Mouse (Mus musculus) heart, adult 2 months (tissue): ENCODE results near the gene Hist1h2ap.

Experiments
- CTCF ChIP-seq: fragments of 200-600 bp; IDR thresholded peaks from 2 replicates; pipeline ENCODE4 v1.8.1; 2022; ENCODE audit warnings: antibody characterized with exemption, mild to moderate bottlenecking, moderate library complexity
- EP300 ChIP-seq: fragments of 200-500 bp; IDR thresholded peaks from 2 replicates; pipeline ENCODE4 v1.6.1; 2011; ENCODE audit warnings: low read depth, low read length, control low read depth; ENCODE audit not compliant: insufficient read depth
- POLR2A ChIP-seq: fragments of 200-500 bp; IDR thresholded peaks from 2 replicates; pipeline ENCODE4 v1.6.1; 2011; ENCODE audit warnings: mild to moderate bottlenecking, low read depth, low read length, control low read depth; ENCODE audit not compliant: insufficient read depth

DNA sequence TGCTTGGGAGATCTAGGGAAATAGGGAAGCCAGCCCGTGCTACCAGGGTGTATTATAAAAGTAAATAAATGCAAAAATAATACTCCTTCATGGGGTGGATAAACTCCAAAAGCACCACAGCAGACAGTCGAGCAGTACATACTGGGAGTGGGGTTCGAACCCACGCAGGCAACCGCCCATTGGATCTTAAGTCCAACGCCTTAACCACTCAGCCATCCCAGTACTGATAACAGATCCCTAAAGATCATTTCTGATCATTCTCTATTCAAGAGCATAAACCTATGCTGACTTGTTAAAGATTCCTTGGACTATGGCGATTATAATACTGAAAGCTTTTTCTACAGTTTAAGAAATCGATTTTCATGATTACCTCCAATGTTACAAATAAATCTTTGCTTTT, 14.6 kb upstream of the Hist1h2ap start:
- TF ChIP-seq CTCF: no peak
- no peak for TF ChIP-seq POLR2A
- no peak for TF ChIP-seq EP300
